In genomic region chr5:148379455-148380245, GRCm38 (mm10) we compare ENCODE assay signal across 9 mouse cellular contexts. TPM values are rescaled to one million over a fixed set of nuclear protein-coding genes. Genes with fewer than 3 reads are reported as not detected.
A peak's percentile ranks its signal among the peaks of the same experiment; 100 is the strongest.
DNase-seq lines count a peak whose midpoint lies in the region; ATAC-seq and TF ChIP-seq lines count a peak whose summit lies in the region.
"Had no signal": no experiment of that assay in that cellular context is flagged by ENCODE, and none has a peak within 500 bp of the region (broad histone marks: within the 10 kb centered on the region; RNA-seq: fewer than 3 reads in every experiment).

No protein-coding gene starts in this region.

- peaks cover 8% of the 10 kb centered on the region for H3K4me1 ChIP-seq in heart, embryonic 16.5 days (ENCODE audit: control insufficient read depth, insufficient read depth, low read length)
- H3K4me1 ChIP-seq in bone marrow macrophage, adult 2 months (ENCODE audit: control insufficient read depth, insufficient read depth, low read length): peaks cover 25% of the 10 kb centered on the region

- H3K9me3 ChIP-seq in heart, embryonic 16.5 days (replicated peaks; ENCODE audit: control insufficient read depth, low read length): 0 out of 2 replicates have a peak, but pooled peaks cover 3% of the 10 kb centered on the region
- H3K9me3 ChIP-seq: embryonic facial prominence, embryonic 13.5 days had no signal

- no peak overlapping the region for H3K27ac ChIP-seq in heart, embryonic 16.5 days (ENCODE audit: low read length)
- H3K27ac ChIP-seq in bone marrow macrophage, adult 2 months (ENCODE audit: insufficient read depth, low read depth, low read length): peak overlapping the region; percentile 53
- H3K27ac ChIP-seq: embryonic facial prominence, embryonic 13.5 days had no signal

- no peak overlapping the region for H3K4me2 ChIP-seq in heart, embryonic 16.5 days (ENCODE audit: low read depth, low read length)
- H3K4me2 ChIP-seq: embryonic facial prominence, embryonic 13.5 days had no signal

- peak; percentile 89 for TF ChIP-seq CTCF in bone marrow macrophage, adult 2 months (IDR thresholded peaks at IDR 0.05; ENCODE audit: low read depth, low read length)

- no peak overlapping the region for H3K4me3 ChIP-seq in heart, embryonic 16.5 days (ENCODE audit: low read length)
- peak overlapping the region; percentile 13 for H3K4me3 ChIP-seq in bone marrow macrophage, adult 2 months (ENCODE audit: insufficient read depth, low read length)
- H3K4me3 ChIP-seq: embryonic facial prominence, embryonic 13.5 days had no signal

- no peak for TF ChIP-seq POLR2A in bone marrow macrophage, adult 2 months (IDR thresholded peaks at IDR 0.05; ENCODE audit: borderline replicate concordance, low read depth, low read length)

- DNase-seq in heart, postnatal 4 days: no peak
- peak; percentile 21 for DNase-seq in lung, postnatal 10 days
- DNase-seq in splenic B cell, adult 2 months (ENCODE audit: low read depth, low spot score): peak; percentile 93
- no peak for DNase-seq in layer of hippocampus, adult 18-20 months (ENCODE audit: low spot score in 2 of 2)
- no peak for DNase-seq in embryo, embryonic 10.5 days (ENCODE audit: low spot score)
- no peak for DNase-seq in cerebellum, postnatal 14 days

- ATAC-seq in heart, embryonic 16.5 days (replicated peaks; ENCODE audit: extremely low read depth, insufficient read depth, low FRiP score): 0 out of 2 replicates have a peak, but pooled peaks have one; percentile 21

- WGBS in heart, embryonic 16.5 days: 83% methylated on average over 17 of the region's 17 CpGs

- H3K27me3 ChIP-seq in heart, embryonic 16.5 days (ENCODE audit: control insufficient read depth, insufficient read depth, low read length): no peaks in the 10 kb centered on the region
- H3K27me3 ChIP-seq in splenic B cell, adult 2 months (ENCODE audit: control insufficient read depth, insufficient read depth, low read length, poor library complexity, severe bottlenecking): no peaks in the 10 kb centered on the region
- H3K27me3 ChIP-seq: embryonic facial prominence, embryonic 13.5 days had no signal

- H3K36me3 ChIP-seq in heart, embryonic 16.5 days (ENCODE audit: control insufficient read depth, insufficient read depth): peaks cover 7% of the 10 kb centered on the region; the same call in 1 of the 2 replicates
- H3K36me3 ChIP-seq in splenic B cell, adult 2 months (ENCODE audit: control insufficient read depth, insufficient read depth, low read length, poor library complexity, severe bottlenecking): no peaks in the 10 kb centered on the region
- H3K36me3 ChIP-seq: embryonic facial prominence, embryonic 13.5 days had no signal

- H3K9ac ChIP-seq in heart, embryonic 16.5 days (ENCODE audit: low read length): no peak overlapping the region
- H3K9ac ChIP-seq: embryonic facial prominence, embryonic 13.5 days had no signal

RNA-seq across cellular contexts. Expression of gene Slc7a1, which starts 20.1 kb away (rescaled TPM):
- 15.1 and 15.7 TPM in 2 replicates for polyA plus RNA-seq in heart, embryonic 16.5 days (2015; fragmentation: Nextera tagmentation; extraction: Ambion mirVana)
- 10 to 100 TPM; 32.6 to 34.6 TPM for total RNA-seq in heart, postnatal 4 days (2021)
- polyA plus RNA-seq in bone marrow macrophage, adult 2 months (2012; ENCODE audit: insufficient read depth, insufficient read length, missing spikeins): 3.7 and 3.9 TPM in 2 replicates
- 10 to 100 TPM; 21.7 to 22.1 TPM for total RNA-seq in layer of hippocampus, adult 18-20 months (2021)

Comparison
In these comparisons a context has a peak if more than half of its experiments do, and no peak if none do; other contexts are left out.
1. DNase-seq: peak in lung, postnatal 10 days (single experiment) and splenic B cell, adult 2 months (single experiment); none in heart, postnatal 4 days (single experiment), layer of hippocampus, adult 18-20 months (0 of 2), embryo, embryonic 10.5 days (single experiment) and cerebellum, postnatal 14 days (0 of 2).